Mouse (Mus musculus) cerebellum, adult 9-11 months (tissue): ENCODE results near the gene Dlg2.

ENCODE experiments used
- DNase-seq: peaks from one replicate; pipeline ENCODE4 v3.0.0; 2022

Gene Dlg2

DNA sequence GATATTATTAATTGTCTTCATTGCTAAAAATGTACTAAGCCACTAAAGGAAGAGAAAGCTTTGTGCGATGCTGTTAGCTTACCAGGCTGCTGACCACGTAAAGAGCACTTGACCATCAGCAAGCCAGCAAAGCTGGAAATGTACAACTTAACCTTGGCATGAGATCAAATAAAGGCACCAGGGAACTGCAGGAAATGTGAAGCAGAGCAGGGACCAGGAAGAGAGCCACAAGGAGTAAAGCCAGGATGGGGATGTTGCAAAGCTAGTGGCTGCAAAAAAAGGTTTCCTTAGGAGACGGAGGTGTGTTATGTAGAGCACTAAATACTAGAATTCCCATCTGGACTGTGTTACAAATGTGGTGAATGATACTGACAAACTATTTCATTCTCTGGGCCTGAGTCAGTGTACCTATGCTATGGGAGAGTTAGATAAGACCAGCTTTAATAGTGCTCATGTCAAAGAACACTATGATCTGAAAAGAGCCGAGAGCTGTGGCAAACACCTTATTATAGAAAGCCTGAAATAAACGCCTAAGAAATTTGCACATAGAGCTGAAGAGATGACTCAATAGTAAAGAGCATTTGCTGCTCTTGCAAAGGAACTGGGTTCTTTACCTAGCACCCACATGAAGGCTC, 1638.9 kb downstream of the Dlg2 start:
- no peak for DNase-seq

DNA sequence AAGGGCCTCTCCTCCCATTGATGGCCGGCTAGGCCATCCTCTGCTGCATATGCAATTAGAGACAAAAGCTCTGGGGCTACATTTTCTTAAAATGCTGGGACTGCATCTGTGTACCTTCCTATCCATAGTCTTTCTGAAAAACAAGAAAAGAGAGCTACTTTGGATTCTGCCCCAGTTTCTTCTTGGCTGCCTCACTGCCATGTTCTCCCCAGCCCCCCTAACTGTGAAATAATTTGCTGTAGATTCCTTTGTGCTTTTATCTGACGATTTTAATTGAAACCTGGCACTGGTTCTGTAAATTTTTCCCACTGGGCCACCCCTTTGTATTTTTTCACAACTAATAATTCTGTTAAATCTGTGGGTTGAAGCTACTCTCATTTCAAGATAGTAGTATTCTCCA, 1646.8 kb downstream of the Dlg2 start:
- no peak for DNase-seq

- peak; percentile 82 for DNase-seq
These were observed 1649.4 kb downstream of the Dlg2 start for GRCm38 (mm10) chr7:92125886-92126285.

DNA sequence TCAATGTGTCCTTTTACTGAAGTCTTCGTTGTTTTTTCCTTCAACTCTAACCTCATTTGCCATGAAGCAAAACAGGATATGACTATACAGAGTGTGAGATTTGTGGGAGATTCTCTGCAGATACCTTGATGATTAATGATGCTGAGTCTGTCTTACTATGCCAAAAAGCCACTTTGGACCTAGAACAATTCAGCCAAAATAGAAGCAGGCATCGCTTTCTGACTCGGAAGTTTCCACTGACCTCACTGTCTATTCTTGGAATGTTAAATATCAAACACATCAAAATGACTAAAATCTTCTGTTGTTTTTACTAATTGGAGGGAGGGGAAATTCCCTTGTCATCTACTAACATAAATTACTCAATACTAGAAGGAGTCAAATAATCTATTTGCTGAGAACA, 1657.8 kb downstream of the Dlg2 start:
- DNase-seq, result no peak

GRCm38 (mm10) chr7:92135624-92136023, 1659.2 kb downstream of the Dlg2 start:
- no peak for DNase-seq

- DNase-seq, result no peak
These were observed 1663.8 kb downstream of the Dlg2 start for GRCm38 (mm10) chr7:92140051-92140817.

DNA sequence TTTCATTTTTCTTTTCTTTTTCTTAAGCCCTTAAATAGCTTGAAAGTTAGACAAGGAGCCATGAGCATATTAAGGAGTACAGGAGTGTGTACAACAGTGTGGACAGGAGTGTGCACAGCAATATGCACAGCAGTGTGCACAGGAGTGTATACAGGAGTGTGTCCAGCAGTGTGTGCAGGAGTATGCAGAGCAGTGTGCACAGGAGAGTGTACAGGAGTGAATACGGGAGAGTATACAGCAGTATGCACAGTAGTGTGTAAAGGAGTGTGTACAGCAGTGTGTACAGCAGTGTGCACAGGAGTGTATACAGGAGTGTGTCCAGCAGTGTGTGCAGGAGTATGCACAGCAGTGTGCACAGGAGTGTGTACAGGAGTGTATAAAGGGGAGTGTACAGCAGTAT, 1671.0 kb downstream of the Dlg2 start:
- DNase-seq, result no peak

DNA sequence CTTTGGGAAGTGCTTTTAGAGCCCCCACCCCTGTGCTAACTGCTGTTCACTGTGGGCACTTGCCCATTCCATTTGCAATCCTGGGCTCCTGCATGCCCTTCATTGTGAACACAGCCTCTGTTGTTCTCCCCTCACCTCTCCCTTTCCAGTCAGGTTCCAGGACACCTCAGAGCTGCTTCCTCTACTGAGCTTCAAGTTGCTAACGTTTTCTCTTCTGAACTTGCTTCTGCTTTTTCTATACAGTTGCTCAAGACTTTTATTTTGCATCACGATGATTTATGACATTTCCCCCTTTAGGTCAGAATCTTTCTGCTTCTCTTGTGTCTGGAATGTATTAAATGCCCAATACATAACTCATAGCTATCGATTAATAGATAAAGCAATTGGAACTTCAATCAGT, 1674.3 kb downstream of the Dlg2 start:
- DNase-seq, result no peak

- no peak for DNase-seq
These were observed 1678.1 kb downstream of the Dlg2 start for GRCm38 (mm10) chr7:92154603-92155002.

GRCm38 (mm10) chr7:92163150-92163549, 1686.7 kb downstream of the Dlg2 start:
- no peak for DNase-seq

DNA sequence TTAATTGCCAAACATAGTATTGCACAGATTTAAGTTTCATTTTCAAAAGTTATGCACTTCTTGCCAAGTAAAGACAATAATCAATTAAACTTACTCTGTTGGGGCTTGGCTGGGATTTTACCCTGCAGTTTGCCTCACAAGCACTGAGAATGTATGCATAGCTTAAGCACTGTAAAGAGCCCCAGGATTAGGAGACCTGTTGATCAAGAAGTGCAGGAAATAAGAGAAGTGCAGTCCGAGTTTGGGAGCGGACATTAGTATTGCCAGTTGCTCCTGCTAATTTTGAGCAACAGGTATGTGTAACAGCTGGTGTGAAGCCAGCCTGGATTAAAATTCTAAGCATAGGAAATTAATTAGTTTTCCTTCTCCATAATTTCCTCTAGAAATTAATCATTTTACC, 1687.8 kb downstream of the Dlg2 start:
- DNase-seq, result no peak

DNA sequence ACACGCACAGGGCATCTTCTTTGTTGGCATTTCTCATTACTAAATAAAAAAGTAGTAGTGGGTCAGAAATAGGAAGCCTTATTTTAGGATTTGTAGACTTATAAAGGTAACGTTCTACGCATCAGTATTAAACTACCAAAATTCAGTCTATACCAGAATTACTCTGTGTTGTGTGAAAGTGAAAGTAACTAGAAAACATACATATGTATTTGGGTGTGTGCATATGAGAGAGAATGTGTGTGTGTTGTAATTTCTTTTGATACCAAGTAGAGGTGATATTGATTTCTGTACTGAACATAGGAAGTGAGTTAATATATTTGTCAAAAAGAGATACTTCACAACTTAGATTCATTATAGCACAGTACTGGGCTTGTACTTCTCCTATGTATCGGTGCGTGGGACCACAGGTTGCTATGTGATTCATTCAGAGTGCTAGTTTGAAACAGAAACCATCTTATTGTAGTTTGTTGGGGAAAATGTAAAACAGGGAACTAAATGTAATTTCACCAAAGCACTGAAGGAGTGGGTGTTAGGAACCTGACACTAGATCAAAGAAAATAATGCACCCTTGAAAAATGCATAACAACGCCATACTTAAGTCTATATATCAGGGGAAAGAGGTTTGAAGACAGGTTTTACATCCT, 1688.5 kb downstream of the Dlg2 start:
- no peak for DNase-seq

- DNase-seq, result no peak
These were observed 1703.6 kb downstream of the Dlg2 start for GRCm38 (mm10) chr7:92180029-92180428.

GRCm38 (mm10) chr7:92180591-92181587, 1704.4 kb downstream of the Dlg2 start:
- peak; percentile 43 for DNase-seq

- DNase-seq, result no peak
These were observed 1705.6 kb downstream of the Dlg2 start for GRCm38 (mm10) chr7:92181959-92182612.

GRCm38 (mm10) chr7:92184371-92185059, 1708.0 kb downstream of the Dlg2 start:
- no peak for DNase-seq

- no peak for DNase-seq
These were observed 1709.9 kb downstream of the Dlg2 start for GRCm38 (mm10) chr7:92186341-92186740.

DNA sequence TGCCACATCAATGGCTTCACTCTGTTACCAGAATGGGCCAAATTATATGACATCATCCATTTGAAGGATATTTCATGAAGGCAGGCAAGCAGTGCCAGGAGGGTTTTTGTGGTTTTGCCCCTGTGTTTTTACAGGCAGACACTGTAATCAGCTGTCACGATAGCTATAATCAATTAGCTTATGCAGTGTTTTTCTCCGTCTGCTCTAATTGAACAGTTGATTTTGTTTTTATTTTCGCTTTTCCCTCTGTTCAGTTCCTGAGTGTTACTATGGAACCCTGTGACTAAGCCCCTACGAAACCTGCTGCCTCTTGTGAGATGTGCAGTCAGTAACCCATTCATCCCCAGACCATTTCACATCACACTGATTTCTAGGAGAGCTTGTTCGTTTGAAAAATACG, 1712.7 kb downstream of the Dlg2 start:
- DNase-seq, result no peak

GRCm38 (mm10) chr7:92196004-92196403, 1719.5 kb downstream of the Dlg2 start:
- peak; percentile 92 for DNase-seq

DNA sequence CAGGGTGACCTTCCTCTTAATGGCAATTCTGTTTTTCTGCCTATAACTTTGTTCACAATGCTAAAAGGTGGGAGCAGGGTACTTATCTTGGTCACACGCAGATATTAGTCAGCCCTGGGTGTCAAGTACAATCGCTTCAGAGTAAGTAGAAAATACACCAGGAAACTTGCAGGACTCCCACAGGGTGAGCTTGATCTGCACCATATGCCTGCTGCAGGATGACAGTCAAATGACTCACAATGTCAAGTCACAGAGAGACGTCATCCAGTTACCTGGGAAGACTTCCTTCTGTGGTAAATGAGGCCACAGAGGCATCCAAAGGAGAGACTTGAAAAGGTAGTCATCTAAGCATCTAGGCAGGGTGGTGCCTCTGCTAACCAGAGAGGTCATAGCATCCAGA, 1721.1 kb downstream of the Dlg2 start:
- peak; percentile 63 for DNase-seq

DNA sequence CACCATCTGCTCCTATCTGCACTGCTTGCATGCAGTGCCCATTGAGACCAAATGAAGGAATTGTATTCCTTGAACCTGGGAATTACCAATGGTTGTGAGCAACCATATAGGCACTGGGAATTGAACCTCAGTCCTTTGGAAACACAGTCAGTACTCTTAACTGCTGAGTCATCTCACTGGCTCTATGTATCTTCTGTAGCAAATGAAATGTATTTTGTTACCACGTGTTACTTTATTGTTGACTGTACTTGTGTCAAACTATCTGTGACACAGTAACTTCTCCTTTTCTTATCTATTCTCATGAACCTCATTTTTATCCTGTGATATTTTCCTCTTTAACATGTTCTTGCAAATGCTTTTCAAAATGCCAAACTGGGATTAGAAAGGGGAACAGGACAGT, 1722.7 kb downstream of the Dlg2 start:
- no peak for DNase-seq

DNA sequence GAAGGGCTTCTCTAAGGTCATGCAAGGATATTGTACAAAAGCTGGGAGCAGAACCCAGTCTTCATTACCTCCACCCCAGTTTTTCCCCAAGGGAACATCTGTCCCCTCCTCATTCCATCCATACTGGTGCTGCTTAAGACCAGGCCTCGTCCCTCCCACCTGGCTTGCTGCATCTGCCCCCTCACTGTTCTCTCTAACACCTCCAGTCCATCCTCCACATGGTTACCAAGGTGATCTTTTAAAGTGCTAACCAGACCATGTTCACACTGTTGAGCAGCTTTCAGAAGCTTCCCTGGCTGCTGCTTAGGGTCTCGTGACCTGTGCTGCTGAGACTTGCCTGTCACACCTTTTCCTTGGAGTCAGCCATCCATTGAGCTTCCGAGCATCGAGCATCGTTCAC, 1734.2 kb downstream of the Dlg2 start:
- no peak for DNase-seq
